Comparison of ENCODE assay signal across 15 mouse cellular contexts in the genomic region with DNA sequence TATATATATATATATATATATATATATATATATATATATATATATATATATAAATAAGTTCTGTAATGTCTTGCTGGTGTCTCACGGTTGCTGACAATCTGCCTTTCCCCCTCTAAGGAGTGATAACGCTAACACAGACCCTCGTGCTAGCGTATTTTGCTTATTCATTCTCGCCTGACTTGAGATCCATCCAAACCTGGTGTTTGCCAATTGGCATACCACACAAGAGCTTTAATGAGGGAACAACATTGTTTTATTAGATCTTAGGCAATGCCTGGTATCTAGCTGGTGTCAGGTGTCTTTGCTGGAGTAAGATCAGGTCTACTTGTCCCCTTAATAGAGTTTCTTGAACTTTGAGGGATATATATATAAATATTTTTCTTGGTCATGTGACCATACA.
"Had no signal": no experiment of that assay in that cellular context is flagged by ENCODE, and none has a peak within 500 bp of the region (broad histone marks: within the 10 kb centered on the region; RNA-seq: fewer than 3 reads in every experiment).

No protein-coding gene starts in this region.

- H3K9me3 ChIP-seq: limb, embryonic 12.5 days; limb, embryonic 15.5 days; liver, embryonic 13.5 days had no signal

- H3K27me3 ChIP-seq: limb, embryonic 12.5 days; limb, embryonic 15.5 days; liver, embryonic 13.5 days had no signal

- H3K4me3 ChIP-seq: limb, embryonic 12.5 days; limb, embryonic 15.5 days; liver, embryonic 13.5 days had no signal

- H3K4me2 ChIP-seq: limb, embryonic 12.5 days; limb, embryonic 15.5 days; liver, embryonic 13.5 days; midbrain, embryonic 11.5 days had no signal

- H3K36me3 ChIP-seq: limb, embryonic 12.5 days; limb, embryonic 15.5 days; liver, embryonic 13.5 days had no signal

- H3K4me1 ChIP-seq: limb, embryonic 12.5 days; limb, embryonic 15.5 days; liver, embryonic 13.5 days had no signal

- DNase-seq: kidney, adult 9 months; kidney, postnatal 14 days; kidney, postnatal 4 days; left cerebral cortex, postnatal 4 days; liver, embryonic 13.5 days; lung, adult 2 months; lung, postnatal 14 days; lung, postnatal 4 days; midbrain, embryonic 14.5 days; thymus, adult 2 months; thymus, postnatal 14 days; thymus, postnatal 4 days had no signal

- H3K27ac ChIP-seq: limb, embryonic 12.5 days; limb, embryonic 15.5 days; liver, embryonic 13.5 days had no signal

- H3K9ac ChIP-seq: limb, embryonic 12.5 days; limb, embryonic 15.5 days; liver, embryonic 13.5 days had no signal
